Mouse (Mus musculus) midbrain, postnatal 0 days (tissue): Measurements from ENCODE around the gene Ttc4. TPM values are rescaled to one million over a fixed set of nuclear protein-coding genes. Genes with fewer than 3 reads are reported as not detected.

Source experiments
- ATAC-seq: fragments of 200-750 bp; cut with Nextera tagmentation; 2 replicates; pipeline ENCODE4 v1.8.0; 2017; ENCODE audit warnings: moderate number of reproducible peaks, mild to moderate bottlenecking, moderate TSS enrichment, moderate library complexity; ENCODE audit not compliant: low FRiP score
- DNase-seq: peaks from one replicate; pipeline ENCODE4 v3.0.0-alpha.2; 2015; ENCODE audit warnings: low spot score
- H3K27ac ChIP-seq: fragments of 300-500 bp; sonication (generic); 2 replicates; pipeline ENCODE4 v1.5.1; 2014; ENCODE audit warnings: low read depth, mild to moderate bottlenecking, low read length, mixed read lengths
- H3K27me3 ChIP-seq: fragments of 300-500 bp; sonication (generic); 2 replicates; pipeline ENCODE4 v1.6.1; 2014; ENCODE audit warnings: low read length, control low read depth, mixed read lengths; ENCODE audit not compliant: insufficient read depth
- H3K36me3 ChIP-seq: fragments of 300-500 bp; sonication (generic); 2 replicates; pipeline ENCODE4 v1.6.1; 2014; ENCODE audit warnings: low read length, control low read depth, mixed read lengths; ENCODE audit not compliant: insufficient read depth
- H3K4me1 ChIP-seq: fragments of 300-500 bp; sonication (generic); 2 replicates; pipeline ENCODE4 v1.6.1; 2014; ENCODE audit warnings: mild to moderate bottlenecking, control low read depth, antibody characterized with exemption, low read length, mixed read lengths; ENCODE audit not compliant: insufficient read depth
- H3K4me2 ChIP-seq: fragments of 300-500 bp; sonication (generic); 2 replicates; pipeline ENCODE4 v1.6.1; 2014; ENCODE audit warnings: low read depth, mild to moderate bottlenecking, low read length, mixed read lengths; ENCODE audit not compliant: poor library complexity, severe bottlenecking
- H3K4me3 ChIP-seq: fragments of 300-500 bp; sonication (generic); 2 replicates; pipeline ENCODE4 v1.5.1; 2014; ENCODE audit warnings: low read depth, mild to moderate bottlenecking, low read length, moderate library complexity
- H3K9ac ChIP-seq: fragments of 300-500 bp; sonication (generic); replicated peaks from 2 replicates; pipeline ENCODE4 v1.6.1; 2014; ENCODE audit warnings: mild to moderate bottlenecking, low read length, moderate library complexity, mixed read lengths; ENCODE audit not compliant: poor library complexity, severe bottlenecking
- H3K9me3 ChIP-seq: fragments of 300-500 bp; sonication (generic); 2 replicates; pipeline ENCODE4 v1.6.1; 2016; ENCODE audit warnings: low read length, control low read depth
- CTCF ChIP-seq: IDR thresholded peaks from 2 replicates; pipeline ENCODE4 v1.5.1; 2016; ENCODE audit warnings: antibody characterized with exemption, mild to moderate bottlenecking
- WGBS: fragments of 180-500 bp; shearing (Covaris S2); extraction: QIAGEN DNeasy Blood & Tissue Kit; methylation state at CpG from one replicate; pipeline ENCODE4 v1.1.7; 2014; 5-methylcytosine and 5-hydroxymethylcytosine counted together
- polyA plus RNA-seq: library from polyadenylated mRNA; unstranded; fragments of >200 nt; fragmentation: Nextera tagmentation; extraction: Ambion mirVana; gene quantifications from 2 replicates; pipeline ENCODE4 v1.2.1, GENCODE M21; 2015
- total RNA-seq: library from RNA; depleted of rRNA; stranded (reverse); fragments of >200 nt; gene quantifications from 2 replicates; pipeline ENCODE4 v1.2.3, GENCODE M21; 2014

Ttc4 gene
- total and polyA plus RNA-seq, 2 experiments from 2014 or later = 93.2 to 127 TPM

DNA sequence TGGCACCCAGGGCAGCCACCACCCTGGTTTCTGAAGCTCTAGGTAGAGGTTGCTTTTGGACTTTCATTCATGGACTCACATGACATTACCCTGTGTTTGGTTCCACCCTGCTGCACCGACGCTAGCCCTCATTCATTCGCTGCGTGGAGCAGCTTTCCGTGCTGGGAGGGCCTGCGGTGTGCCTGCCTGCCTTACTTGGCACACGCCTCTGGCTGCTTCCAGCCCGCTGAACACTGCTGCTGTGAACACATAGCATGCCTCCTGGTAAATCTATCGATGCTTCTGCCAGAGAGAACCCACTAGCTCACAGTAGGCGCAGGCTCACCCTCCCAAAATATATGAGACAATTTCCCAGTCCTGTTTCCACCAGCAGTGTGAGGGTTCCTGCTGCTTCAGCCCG, 25.7 kb upstream of the Ttc4 start:
- no peaks in the 10 kb centered on the region for H3K27me3 ChIP-seq
- TF ChIP-seq CTCF = no peak
- H3K4me3 ChIP-seq = no peak overlapping the region
- peak overlapping the region; percentile 19; the same call in 1 of the 2 replicates for H3K9ac ChIP-seq
- DNase-seq (peak; percentile 77), ATAC-seq (no peak)
- H3K4me1 ChIP-seq = peaks cover 25% of the 10 kb centered on the region
- H3K4me2 ChIP-seq = no peak overlapping the region
- peak overlapping the region; percentile 74 for H3K27ac ChIP-seq
- no peaks in the 10 kb centered on the region for H3K36me3 ChIP-seq
- 28% methylated on average over 11 of the region's 11 CpGs for WGBS
- H3K9me3 ChIP-seq = no peaks in the 10 kb centered on the region

DNA sequence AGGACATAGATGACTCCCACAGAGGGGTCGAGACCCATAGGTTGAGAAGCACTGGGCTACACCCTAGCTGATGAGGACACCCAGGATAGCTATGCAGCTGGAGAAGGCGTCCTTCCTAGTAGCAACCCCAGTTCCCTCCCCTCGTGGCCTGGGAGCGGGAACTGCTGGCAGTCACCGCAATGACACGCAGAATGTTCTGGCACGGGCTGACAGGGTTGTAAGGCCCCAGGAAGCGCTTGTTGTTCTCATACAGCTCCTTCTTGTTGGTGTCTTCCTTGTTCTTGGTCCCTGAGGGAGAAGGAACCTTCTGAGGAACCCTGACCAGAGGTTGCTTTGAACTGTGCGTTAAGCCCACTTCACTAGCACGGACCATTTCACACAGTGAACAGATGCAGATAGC, 25.2 kb upstream of the Ttc4 start:
- 82% methylated on average over 10 of the region's 10 CpGs for WGBS
- H3K9ac ChIP-seq = no peak overlapping the region
- no peaks in the 10 kb centered on the region for H3K27me3 ChIP-seq
- peak overlapping the region; percentile 74 for H3K27ac ChIP-seq
- no peak overlapping the region for H3K4me2 ChIP-seq
- H3K4me3 ChIP-seq = no peak overlapping the region
- ATAC-seq = no peak
- no peaks in the 10 kb centered on the region for H3K36me3 ChIP-seq
- H3K9me3 ChIP-seq = no peaks in the 10 kb centered on the region
- H3K4me1 ChIP-seq = peaks cover 25% of the 10 kb centered on the region
- DNase-seq = no peak
- TF ChIP-seq CTCF = no peak

DNA sequence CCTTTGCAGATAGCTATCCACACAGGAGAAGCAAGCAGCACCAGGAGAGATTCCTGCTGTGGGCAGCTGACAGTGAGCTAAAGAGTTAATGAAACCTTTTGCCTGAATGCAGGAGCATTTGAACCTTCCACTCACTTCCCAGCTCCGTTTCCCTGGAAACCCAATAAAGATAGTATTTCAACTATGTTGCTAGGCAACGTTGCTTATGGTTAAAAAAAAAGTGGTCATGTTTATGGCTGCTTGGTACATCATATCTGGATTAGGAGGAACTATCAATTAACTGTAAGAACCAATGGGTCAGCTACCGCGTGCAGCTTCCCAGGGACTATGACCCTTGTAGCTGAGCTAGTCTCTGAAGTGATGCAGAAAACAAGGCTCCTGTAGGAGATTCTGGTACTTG, 22.1 kb upstream of the Ttc4 start:
- DNase-seq = peak; percentile 72
- H3K4me1 ChIP-seq = peaks cover 25% of the 10 kb centered on the region

DNA sequence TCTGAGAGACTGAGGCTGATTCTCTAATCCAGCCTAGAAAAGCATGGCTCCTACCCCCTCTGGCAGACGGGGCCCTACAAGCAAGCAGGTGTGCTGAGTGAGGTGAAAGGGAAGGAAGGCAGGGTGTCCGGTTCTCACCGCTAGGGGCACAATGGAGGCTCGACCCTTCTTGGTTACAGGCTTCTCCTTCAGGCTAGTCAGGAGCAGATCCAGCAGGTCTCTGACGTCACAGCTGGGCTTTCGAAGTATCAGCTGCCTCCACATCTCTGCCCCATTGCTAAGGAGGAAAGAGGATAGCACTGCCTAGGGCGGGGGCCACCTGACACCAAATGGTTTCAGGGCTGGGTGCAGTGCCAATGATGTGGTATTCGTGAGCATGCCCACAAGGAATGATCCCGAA, 21.2 kb upstream of the Ttc4 start:
- Histone ChIP-seq H3K36me3 (no peaks in the 10 kb centered on the region), H3K9me3 (no peaks in the 10 kb centered on the region), H3K4me3 (no peak overlapping the region), H3K27ac (peak overlapping the region; percentile 77), H3K27me3 (no peaks in the 10 kb centered on the region), H3K9ac (no peak overlapping the region), H3K4me2 (no peak overlapping the region), H3K4me1 (peaks cover 20% of the 10 kb centered on the region)
- WGBS = 16% methylated on average over 9 of the region's 9 CpGs
- DNase-seq (peak; percentile 42), ATAC-seq (no peak)
- TF ChIP-seq CTCF = peak; percentile 64

More for the DNA sequence above, 22.1 kb upstream of the Ttc4 start:
- Histone ChIP-seq H3K9ac (no peak overlapping the region), H3K9me3 (no peaks in the 10 kb centered on the region), H3K36me3 (no peaks in the 10 kb centered on the region), H3K4me2 (0 out of 2 replicates have a peak overlapping the region, but pooled peaks have one; percentile 15), H3K27ac (peak overlapping the region; percentile 77), H3K4me3 (no peak overlapping the region), H3K27me3 (no peaks in the 10 kb centered on the region)
- no peak for ATAC-seq
- no peak for TF ChIP-seq CTCF
- WGBS = 13% methylated on average over 4 of the region's 4 CpGs

DNA sequence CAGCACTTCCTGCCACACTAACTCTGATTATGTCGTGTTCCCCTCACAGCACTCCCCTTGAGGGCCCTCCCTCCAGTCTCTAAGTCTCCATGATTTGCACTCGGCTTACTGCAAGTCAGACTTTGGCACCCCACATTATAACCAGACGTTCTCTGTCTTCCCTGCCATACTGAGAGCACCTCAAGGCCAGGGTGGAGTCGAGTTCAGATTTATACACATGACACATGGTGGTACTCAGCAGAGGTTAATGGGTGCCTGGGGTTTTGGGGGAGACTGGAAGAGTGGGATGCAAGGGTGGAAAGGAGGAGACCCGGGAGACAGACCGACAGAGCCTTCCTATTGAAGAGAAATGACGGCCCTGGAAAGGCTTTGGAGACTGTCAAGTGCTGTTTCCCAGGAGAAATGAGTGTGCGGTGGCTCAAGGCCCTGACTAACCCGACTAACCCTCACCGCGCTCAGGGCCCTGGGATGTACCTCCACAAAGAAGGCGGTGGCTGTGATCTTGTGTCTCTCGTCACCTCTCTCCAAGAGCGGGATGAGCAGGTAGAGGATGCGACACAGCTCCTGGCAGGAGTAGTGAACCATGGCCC, 15.2 kb upstream of the Ttc4 start:
- WGBS = 85% methylated on average over 15 of the region's 15 CpGs
- ATAC-seq = no peak
- H3K9ac ChIP-seq = no peak overlapping the region

DNA sequence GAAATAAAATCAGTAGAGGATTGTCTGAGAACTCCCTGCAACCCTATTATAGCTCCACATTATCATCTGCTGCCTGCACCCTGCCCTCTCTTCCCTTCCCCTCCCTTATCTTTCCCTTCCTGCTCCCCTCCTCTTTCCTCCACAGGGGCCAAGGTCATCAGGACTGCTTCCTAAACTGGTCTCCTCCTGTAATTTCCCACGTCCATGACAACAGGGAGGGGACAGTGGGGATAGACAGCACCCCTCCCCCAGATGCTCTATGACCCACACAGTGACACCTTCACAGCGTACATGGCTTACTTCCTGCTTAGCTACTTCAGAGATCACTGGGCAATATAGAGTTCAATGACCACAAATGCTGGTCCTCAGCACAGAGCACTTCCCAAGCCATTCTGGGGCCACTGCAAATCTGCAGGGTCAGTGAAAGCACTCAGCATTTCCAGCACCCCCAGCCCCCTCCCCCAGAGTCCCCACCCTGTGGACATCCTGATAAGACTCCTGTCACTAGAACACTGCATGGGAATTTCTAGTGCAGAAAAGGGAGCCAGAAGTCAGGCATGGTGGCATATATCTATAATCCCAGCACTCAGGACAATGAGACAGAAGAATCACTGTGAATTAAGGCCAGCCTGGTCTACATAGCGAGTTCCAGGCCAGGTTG, 10.0 kb upstream of the Ttc4 start:
- no peak for ATAC-seq
- no peak overlapping the region for H3K9ac ChIP-seq
- H3K4me3 ChIP-seq = no peak overlapping the region
- TF ChIP-seq CTCF = no peak
- 54% methylated on average over 3 of the region's 3 CpGs for WGBS
- H3K27me3 ChIP-seq = no peaks in the 10 kb centered on the region
- no peaks in the 10 kb centered on the region for H3K4me1 ChIP-seq
- H3K4me2 ChIP-seq = no peak overlapping the region
- no peaks in the 10 kb centered on the region for H3K9me3 ChIP-seq
- no peak overlapping the region for H3K27ac ChIP-seq
- H3K36me3 ChIP-seq = no peaks in the 10 kb centered on the region
- no peak for DNase-seq

More for the DNA sequence above, 15.2 kb upstream of the Ttc4 start:
- no peaks in the 10 kb centered on the region for H3K36me3 ChIP-seq
- DNase-seq = no peak
- no peaks in the 10 kb centered on the region for H3K4me1 ChIP-seq
- TF ChIP-seq CTCF = no peak
- no peaks in the 10 kb centered on the region for H3K9me3 ChIP-seq
- no peak overlapping the region for H3K4me3 ChIP-seq
- H3K4me2 ChIP-seq = no peak overlapping the region
- H3K27me3 ChIP-seq = no peaks in the 10 kb centered on the region
- no peak overlapping the region for H3K27ac ChIP-seq
